Mouse (Mus musculus) ES-E14 (cell line): ENCODE measurements around the gene Tbc1d10a. TPM values are rescaled to one million over a fixed set of nuclear protein-coding genes. Genes with fewer than 3 reads are reported as not detected.

Source experiments
- DNase-seq: peaks from one replicate; pipeline ENCODE4 v3.0.0-alpha.2; 2013; ENCODE audit warnings: low read depth, low spot score
- H3K27ac ChIP-seq: 2 replicates; pipeline ENCODE4 v1.5.1; 2012; ENCODE audit warnings: low read depth, mild to moderate bottlenecking, low read length, moderate library complexity, mixed read lengths; ENCODE audit not compliant: poor library complexity, insufficient read depth, severe bottlenecking
- H3K36me3 ChIP-seq: 2 replicates; pipeline ENCODE4 v1.6.1; 2012; ENCODE audit warnings: mild to moderate bottlenecking, low read length, moderate library complexity, mixed read lengths; ENCODE audit not compliant: control insufficient read depth, poor library complexity, insufficient read depth, severe bottlenecking
- H3K4me1 ChIP-seq, 2 experiments: fragments of 150-350 bp in 1 of 2; sonication (generic) in 1 of 2; 2 replicates each; pipeline ENCODE4 v1.6.1; 2012; ENCODE audit warnings: low read length in 2 of 2, mild to moderate bottlenecking in 1 of 2, mixed read lengths in 1 of 2; ENCODE audit not compliant: control insufficient read depth in 2 of 2, insufficient read depth in 2 of 2, poor library complexity in 1 of 2
- H3K4me3 ChIP-seq, 2 experiments: fragments of 150-350 bp in 1 of 2; sonication (generic) in 1 of 2; 2 replicates each; pipeline ENCODE4 v1.5.1; 2012; ENCODE audit warnings: low read length in 2 of 2, low read depth in 1 of 2, mild to moderate bottlenecking in 1 of 2, mixed read lengths in 1 of 2; ENCODE audit not compliant: insufficient read depth in 1 of 2, poor library complexity in 1 of 2, severe bottlenecking in 1 of 2
- H3K9ac ChIP-seq: 2 replicates; pipeline ENCODE4 v1.6.1; 2012; ENCODE audit warnings: low read depth, mild to moderate bottlenecking, low read length, mixed read lengths; ENCODE audit not compliant: poor library complexity, insufficient read depth, severe bottlenecking
- H3K9me3 ChIP-seq: fragments of 150-350 bp; sonication (generic); 2 replicates; pipeline ENCODE4 v1.6.1; 2012; ENCODE audit warnings: low read depth, mild to moderate bottlenecking, low read length; ENCODE audit not compliant: control insufficient read depth, insufficient read depth
- CHD2 ChIP-seq: IDR thresholded peaks from 2 replicates; pipeline ENCODE4 v1.6.1; 2014; ENCODE audit warnings: mild to moderate bottlenecking, low read depth, low read length, inconsistent platforms
- HCFC1 ChIP-seq: IDR thresholded peaks from 2 replicates; pipeline ENCODE4 v1.6.1; 2012; ENCODE audit warnings: low read length, inconsistent platforms, borderline replicate concordance; ENCODE audit not compliant: insufficient read depth
- MAFK ChIP-seq: IDR thresholded peaks from 2 replicates; pipeline ENCODE4 v1.6.1; 2014; ENCODE audit warnings: mild to moderate bottlenecking, low read depth, low read length, inconsistent platforms; ENCODE audit not compliant: insufficient read depth
- ZC3H11A ChIP-seq: IDR thresholded peaks from 2 replicates; pipeline ENCODE4 v1.6.1; 2012; ENCODE audit warnings: low read depth, mild to moderate bottlenecking, inconsistent platforms, low read length, borderline replicate concordance
- ZNF384 ChIP-seq: IDR thresholded peaks from 2 replicates; pipeline ENCODE4 v1.6.1; 2012; ENCODE audit warnings: low read depth, low read length, inconsistent platforms
- in situ Hi-C, 2 experiments: fragments of 600-800 bp; cut with MboI; formaldehyde crosslinking; loops; one replicate each; pipeline ENCODE4 v1.15.1; 2025; ENCODE audit warnings: low sequenced_read_pairs in 2 of 2, inconsistent platforms in 1 of 2; ENCODE audit not compliant: unreplicated experiment in 2 of 2
- total RNA-seq: library from RNA; depleted of rRNA; stranded (reverse); fragments of 300-350 nt; gene quantifications from 2 replicates; pipeline ENCODE4 v1.2.3, GENCODE M21; 2012

The Tbc1d10a gene
- total RNA-seq, 1 experiment, result 40.9 TPM

- H3K9me3 ChIP-seq, result no peaks in the 10 kb centered on the region
- H3K27ac ChIP-seq, result no peak overlapping the region
- in situ Hi-C loops, result no loop called here
- no peak for DNase-seq
- H3K9ac ChIP-seq, result no peak overlapping the region
- peaks cover 3 to 5% of the 10 kb centered on the region in 2 experiments; a peak in 2 of 4 replicates for H3K4me1 ChIP-seq
- H3K4me3 ChIP-seq, result no peak overlapping the region
- TF ChIP-seq ZNF384 (no peak), ZC3H11A (no peak), CHD2 (no peak), HCFC1 (no peak), MAFK (no peak)
- peaks cover 4% of the 10 kb centered on the region; the same call in 1 of the 2 replicates for H3K36me3 ChIP-seq
These were observed 6.2 kb downstream of the Tbc1d10a start for GRCm38 (mm10) chr11:4192757-4193156.

GRCm38 (mm10) chr11:4193420-4193819 is 6.8 kb downstream of the Tbc1d10a start:
- Histone ChIP-seq H3K4me1 (peaks cover 3 to 5% of the 10 kb centered on the region in 2 experiments; a peak in 2 of 4 replicates), H3K36me3 (peaks cover 4% of the 10 kb centered on the region; the same call in 1 of the 2 replicates), H3K9me3 (no peaks in the 10 kb centered on the region), H3K27ac (no peak overlapping the region), H3K4me3 (no peak overlapping the region), H3K9ac (no peak overlapping the region)
- in situ Hi-C loops, result no loop called here
- TF ChIP-seq MAFK (no peak), HCFC1 (no peak), CHD2 (no peak), ZNF384 (no peak), ZC3H11A (no peak)
- DNase-seq, result no peak

GRCm38 (mm10) chr11:4195597-4196031 is 9.0 kb downstream of the Tbc1d10a start:
- Histone ChIP-seq H3K9me3 (no peaks in the 10 kb centered on the region), H3K4me1 (peaks cover 3 to 5% of the 10 kb centered on the region in 2 experiments; a peak in 2 of 4 replicates), H3K4me3 (no peak overlapping the region), H3K36me3 (no peaks in the 10 kb centered on the region; the same call in 1 of the 2 replicates), H3K27ac (no peak overlapping the region), H3K9ac (no peak overlapping the region)
- DNase-seq, result no peak
- in situ Hi-C loops, result no loop called here
- no peak for TF ChIP-seq ZNF384
- TF ChIP-seq ZC3H11A, result no peak
- TF ChIP-seq MAFK, result no peak
- no peak for TF ChIP-seq HCFC1
- no peak for TF ChIP-seq CHD2

DNA sequence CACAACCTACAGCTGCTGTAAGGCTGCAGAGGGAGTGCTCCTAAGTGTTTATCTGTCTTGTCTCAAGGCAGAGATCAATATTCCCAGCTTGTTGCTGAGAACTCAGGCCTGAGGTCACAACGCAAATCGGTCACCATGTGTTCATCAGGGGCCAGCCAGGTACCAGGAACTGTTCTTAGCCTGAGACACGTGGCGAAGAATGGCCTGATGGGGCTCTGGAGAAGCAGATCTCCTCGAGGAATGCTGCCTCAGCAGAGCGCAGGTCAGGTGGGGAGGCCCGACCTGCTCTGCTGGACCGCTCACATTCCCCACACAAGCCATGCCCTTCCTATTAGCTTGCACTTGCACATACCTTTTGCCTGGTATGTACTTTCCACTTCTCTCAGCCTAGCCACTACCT is 10.0 kb downstream of the Tbc1d10a start:
- no peak for DNase-seq
- in situ Hi-C loops, result no loop called here
- H3K9me3 ChIP-seq, result no peaks in the 10 kb centered on the region
- H3K36me3 ChIP-seq, result no peaks in the 10 kb centered on the region
- H3K4me3 ChIP-seq, result no peak overlapping the region
- H3K9ac ChIP-seq, result no peak overlapping the region
- peaks cover 2 to 3% of the 10 kb centered on the region in 2 experiments; a peak in 2 of 4 replicates for H3K4me1 ChIP-seq
- H3K27ac ChIP-seq, result no peak overlapping the region
- TF ChIP-seq CHD2 (no peak), MAFK (peak; percentile 56)

DNA sequence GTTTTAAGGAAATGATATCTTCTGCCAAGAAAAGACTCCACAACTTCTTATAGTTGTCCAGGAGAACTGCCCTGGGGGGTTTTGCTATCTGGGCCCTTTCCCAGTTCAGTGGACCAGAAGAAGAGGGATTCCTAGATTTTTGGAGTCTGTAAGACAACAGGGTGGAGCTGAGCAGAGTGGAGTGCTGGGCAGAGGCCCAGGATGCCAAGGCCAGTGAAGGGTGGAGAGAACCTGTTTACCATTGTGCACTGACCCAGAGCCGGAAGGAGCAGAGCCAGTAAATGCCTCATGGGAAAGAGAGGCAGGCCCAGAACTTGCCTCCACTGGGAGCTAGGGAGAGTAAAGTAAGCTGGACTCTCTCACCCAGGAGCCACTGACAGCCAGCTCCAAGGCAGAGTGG is 11.1 kb downstream of the Tbc1d10a start:
- no peak for DNase-seq
- no peak overlapping the region for H3K27ac ChIP-seq
- in situ Hi-C loops, result no loop called here
- H3K9ac ChIP-seq, result no peak overlapping the region
- H3K36me3 ChIP-seq, result no peaks in the 10 kb centered on the region
- no peak overlapping the region for H3K4me3 ChIP-seq
- TF ChIP-seq ZC3H11A (no peak), HCFC1 (no peak), ZNF384 (no peak), CHD2 (no peak), MAFK (no peak)
- peaks cover 2 to 3% of the 10 kb centered on the region in 2 experiments; a peak in 2 of 4 replicates for H3K4me1 ChIP-seq
- no peaks in the 10 kb centered on the region for H3K9me3 ChIP-seq
